Mouse (Mus musculus): ENCODE measurements around the gene Vwa1. TPM values are rescaled to one million over a fixed set of nuclear protein-coding genes. Genes with fewer than 3 reads are reported as not detected.
"Not testable (repeated sequence)": the region's sequence is repeated elsewhere in the genome, so short reads cannot be mapped to it uniquely, and the experiment has no call there.

The Vwa1 gene
- total and polyA plus RNA-seq, 3 experiments, result 0.33 to 0.42 TPM; not detected in 1

DNA sequence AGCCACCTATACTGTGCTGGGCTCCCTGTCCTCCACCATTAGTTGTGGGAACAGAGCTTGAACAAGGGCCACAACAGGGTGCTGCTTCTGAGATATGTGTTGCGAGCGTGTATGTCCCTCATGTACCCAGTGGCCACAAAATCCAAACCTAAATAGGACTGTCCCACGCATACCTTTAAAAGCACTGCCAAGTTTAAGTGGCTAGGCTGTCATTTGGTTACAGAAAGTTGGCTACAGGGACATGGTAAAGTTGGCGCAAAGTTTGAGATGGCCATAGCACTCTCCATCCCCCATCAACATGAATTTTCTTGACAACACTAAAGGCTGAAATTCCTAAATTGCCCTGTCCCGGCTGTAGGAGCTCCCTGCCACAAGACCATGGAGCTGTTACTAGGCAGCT is 29.4 kb downstream of the Vwa1 start (continued):
- TF ChIP-seq POLR2AphosphoS5 (IDR thresholded peaks at IDR 0.05; ENCODE audit: borderline replicate concordance, low read depth, low read length), result no peak
- TF ChIP-seq ELF1 (IDR thresholded peaks at IDR 0.05; ENCODE audit: low read depth, low read length), result no peak
- no peak for TF ChIP-seq USF1 (IDR thresholded peaks at IDR 0.05; ENCODE audit: low read depth, low read length)

DNA sequence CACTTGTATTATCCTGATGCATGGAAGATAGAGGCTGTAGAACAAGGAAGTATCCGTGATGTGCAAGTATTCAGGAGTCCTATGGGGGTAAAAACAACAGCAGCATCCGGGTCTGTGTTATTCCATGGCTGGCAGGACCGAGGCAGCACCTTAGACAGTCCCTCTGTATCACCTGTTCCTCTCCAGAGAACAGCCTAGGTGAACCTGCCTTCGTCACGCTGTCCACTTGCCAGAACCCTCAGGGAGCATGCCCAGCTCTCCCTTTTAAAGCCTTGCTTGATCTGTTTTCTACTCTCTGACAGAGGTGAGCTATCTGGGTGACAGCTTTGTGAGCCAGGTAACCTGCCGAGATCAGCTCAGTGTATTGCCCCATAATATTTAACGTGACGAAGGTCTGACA is 30.0 kb downstream of the Vwa1 start:
- Histone ChIP-seq H3K27me3 (ENCODE audit: control insufficient read depth in 1 of 2, insufficient read depth in 2 of 2, low read length in 2 of 2) (no peaks in the 10 kb centered on the region), H3K27ac (ENCODE audit: control insufficient read depth, low read depth, low read length) (no peak overlapping the region), H3K4me1 (ENCODE audit: control insufficient read depth in 1 of 2, insufficient read depth in 2 of 2, low read length in 2 of 2) (no peaks in the 10 kb centered on the region), H3K4me3 (ENCODE audit: control insufficient read depth in 1 of 2, insufficient read depth in 1 of 2, low read depth in 2 of 2, low read length in 2 of 2) (no peak overlapping the region), H3K36me3 (ENCODE audit: control insufficient read depth in 1 of 2, insufficient read depth in 2 of 2, low read length in 2 of 2) (peaks cover 0 to 24% of the 10 kb centered on the region in 2 experiments; a peak in 2 of 4 replicates), H3K79me2 (ENCODE audit: control insufficient read depth, insufficient read depth, low read length, poor library complexity) (no peaks in the 10 kb centered on the region), H3K9me3 (replicated peaks; ENCODE audit: insufficient read depth, low read length) (no peaks in the 10 kb centered on the region), H3K9ac (ENCODE audit: control insufficient read depth, low read depth, low read length, poor library complexity, severe bottlenecking) (no peak overlapping the region)
- DNase-seq (ENCODE audit: low read depth, low spot score), result no peak
- no peak for TF ChIP-seq NRF1 (IDR thresholded peaks at IDR 0.05; ENCODE audit: insufficient read depth, low read depth, low read length, poor library complexity, severe bottlenecking)

DNA sequence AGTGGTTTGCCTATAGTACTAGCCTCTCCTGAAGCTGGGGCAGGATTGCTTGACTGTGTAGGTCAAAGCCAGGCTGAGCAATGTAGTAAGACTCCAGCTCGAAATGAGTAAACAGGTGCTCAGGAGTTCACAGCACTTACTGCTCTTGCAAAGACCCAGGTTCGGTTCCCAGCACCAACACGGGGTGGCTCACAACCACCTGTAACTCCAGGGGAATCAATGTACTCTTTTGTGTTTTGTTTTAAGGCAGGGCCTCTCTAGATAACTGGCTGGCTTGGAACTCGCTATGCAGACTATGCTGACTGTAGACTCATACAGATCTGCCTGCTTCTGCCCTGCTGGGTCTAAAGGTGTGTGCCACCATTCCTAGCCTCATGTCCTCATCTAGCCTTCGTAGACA is 31.8 kb downstream of the Vwa1 start:
- Histone ChIP-seq H3K36me3 (ENCODE audit: control insufficient read depth in 1 of 2, insufficient read depth in 2 of 2, low read length in 2 of 2) (peaks cover 0 to 18% of the 10 kb centered on the region in 2 experiments; a peak in 2 of 4 replicates), H3K9me3 (replicated peaks; ENCODE audit: insufficient read depth, low read length) (no peaks in the 10 kb centered on the region), H3K4me3 (ENCODE audit: control insufficient read depth in 1 of 2, insufficient read depth in 1 of 2, low read depth in 2 of 2, low read length in 2 of 2) (no peak overlapping the region), H3K4me1 (ENCODE audit: control insufficient read depth in 1 of 2, insufficient read depth in 2 of 2, low read length in 2 of 2) (no peaks in the 10 kb centered on the region), H3K27me3 (ENCODE audit: control insufficient read depth in 1 of 2, insufficient read depth in 2 of 2, low read length in 2 of 2) (no peaks in the 10 kb centered on the region), H3K79me2 (ENCODE audit: control insufficient read depth, insufficient read depth, low read length, poor library complexity) (no peaks in the 10 kb centered on the region), H3K27ac (ENCODE audit: control insufficient read depth, low read depth, low read length) (no peak overlapping the region), H3K9ac (ENCODE audit: control insufficient read depth, low read depth, low read length, poor library complexity, severe bottlenecking) (no peak overlapping the region)
- no peak for DNase-seq (ENCODE audit: low read depth, low spot score)
- TF ChIP-seq TAL1 (IDR thresholded peaks at IDR 0.05; ENCODE audit: low read length) (no peak), ZMIZ1 (IDR thresholded peaks at IDR 0.05; ENCODE audit: low read depth, low read length) (no peak), BHLHE40 (IDR thresholded peaks at IDR 0.05; ENCODE audit: borderline replicate concordance, low read depth, low read length) (no peak), POLR2A (IDR thresholded peaks at IDR 0.05; ENCODE audit: control insufficient read depth in 1 of 2, insufficient read depth in 1 of 2, low read depth in 1 of 2, low read length in 2 of 2, poor library complexity in 1 of 2) (no peak)

DNA sequence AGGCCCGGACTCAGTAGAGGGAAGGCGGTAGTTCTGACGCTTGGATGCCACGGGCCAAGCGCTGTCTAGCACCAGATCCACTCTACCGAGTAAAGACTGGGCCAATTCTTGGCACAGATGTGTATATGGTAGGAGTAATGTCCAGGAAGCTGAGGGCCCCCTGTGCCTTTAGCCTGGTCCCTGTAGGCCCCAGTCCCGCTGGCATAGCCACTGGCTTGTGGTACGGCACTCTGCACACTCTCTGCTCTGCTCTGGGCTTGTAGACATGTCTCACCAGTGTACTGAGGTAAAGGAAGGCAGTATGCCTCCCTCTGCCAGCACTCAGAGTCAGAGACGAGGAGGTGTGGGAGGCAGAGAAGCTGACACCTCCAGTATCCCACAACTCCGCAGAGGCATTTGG is 33.8 kb downstream of the Vwa1 start:
- not testable (repeated sequence) for H3K27ac ChIP-seq (ENCODE audit: control insufficient read depth, low read depth, low read length); H3K9ac ChIP-seq (ENCODE audit: control insufficient read depth, low read depth, low read length, poor library complexity, severe bottlenecking); H3K27me3 ChIP-seq (ENCODE audit: control insufficient read depth in 1 of 2, insufficient read depth in 2 of 2, low read length in 2 of 2); DNase-seq (ENCODE audit: low read depth, low spot score); H3K4me1 ChIP-seq (ENCODE audit: control insufficient read depth in 1 of 2, insufficient read depth in 2 of 2, low read length in 2 of 2); H3K79me2 ChIP-seq (ENCODE audit: control insufficient read depth, insufficient read depth, low read length, poor library complexity); H3K4me3 ChIP-seq (ENCODE audit: control insufficient read depth in 1 of 2, insufficient read depth in 1 of 2, low read depth in 2 of 2, low read length in 2 of 2); H3K9me3 ChIP-seq (replicated peaks; ENCODE audit: insufficient read depth, low read length)
- peaks cover 0 to 16% of the 10 kb centered on the region in 2 experiments; a peak in 2 of 4 replicates for H3K36me3 ChIP-seq (ENCODE audit: control insufficient read depth in 1 of 2, insufficient read depth in 2 of 2, low read length in 2 of 2)

Measured in MEL (cell line).